Mouse (Mus musculus) left cerebral cortex, postnatal 4 days (tissue): ENCODE results near the gene Acnat1. TPM values are rescaled to one million over a fixed set of nuclear protein-coding genes. Genes with fewer than 3 reads are reported as not detected.
"Not testable (repeated sequence)": the region's sequence is repeated elsewhere in the genome, so short reads cannot be mapped to it uniquely, and the experiment has no call there.

Experiments
- DNase-seq: peaks from one replicate; pipeline ENCODE4 v3.0.0-alpha.2; 2022
- intact Hi-C: fragments of 180-260 bp; cut with DNase I; formaldehyde crosslinking; loops from one replicate; pipeline ENCODE4 v1.15.1; 2025
- total RNA-seq, 2 experiments: library from RNA; stranded (reverse); gene quantifications; 2 replicates each; pipeline ENCODE4 v1.2.3; 2021

Gene Acnat1
- total RNA-seq, 2 experiments from 2014 or later = 0.42 to 0.68 TPM

GRCm38 (mm10) chr4:49469435-49470151, 4.1 kb downstream of the Acnat1 start:
- intact Hi-C loops = no loop called here

GRCm38 (mm10) chr4:49467360-49467759, 6.4 kb downstream of the Acnat1 start:
- DNase-seq = no peak
- intact Hi-C loops = no loop called here

More at GRCm38 (mm10) chr4:49469435-49470151, 4.1 kb downstream of the Acnat1 start:
- DNase-seq = no peak

- no peak for DNase-seq
- intact Hi-C loops = no loop called here
Measured at GRCm38 (mm10) chr4:49456171-49456570, 17.5 kb downstream of the Acnat1 start.

GRCm38 (mm10) chr4:49451848-49452551, 21.7 kb downstream of the Acnat1 start:
- DNase-seq = no peak

GRCm38 (mm10) chr4:49451133-49451847, 22.4 kb downstream of the Acnat1 start:
- DNase-seq, intact Hi-C loops: not testable (repeated sequence)

More at GRCm38 (mm10) chr4:49451848-49452551, 21.7 kb downstream of the Acnat1 start:
- intact Hi-C loops = no loop called here

- intact Hi-C loops, DNase-seq: not testable (repeated sequence)
Measured at GRCm38 (mm10) chr4:49436968-49437367, 36.7 kb downstream of the Acnat1 start.

GRCm38 (mm10) chr4:49410151-49410550, 63.6 kb downstream of the Acnat1 start:
- intact Hi-C loops = loop anchor here (10.0 kb wide), 1 partner anchor 65 kb away; no protein-coding TSS in a partner anchor
- DNase-seq = not testable (repeated sequence)

GRCm38 (mm10) chr4:49407957-49408356, 65.8 kb downstream of the Acnat1 start, which contains the start of gene Acnat2:
TSS of gene Acnat2 (minus strand) at chr4:49408151.
- DNase-seq, intact Hi-C loops: not testable (repeated sequence)

Other genes starting within 250 kb of the Acnat1 start
- not detected for gene Acnat2, start 65.8 kb downstream of the Acnat1 start, total RNA-seq
- gene Baat, start 32.6 kb upstream of the Acnat1 start, total RNA-seq = under 1 TPM in 1 of 2 experiments, not detected in 1; 0.38 TPM
- 10 to 100 TPM; 40.3 to 41.0 TPM for gene Mrpl50, start 47.2 kb upstream of the Acnat1 start, total RNA-seq
- 1 to 10 TPM; 9.2 to 9.3 TPM for gene Zfp189, start 47.3 kb upstream of the Acnat1 start, total RNA-seq
- gene Aldob, start 75.6 kb upstream of the Acnat1 start, total RNA-seq = under 1 TPM; 0.79 to 0.96 TPM
- gene Tmem246, start 124.0 kb upstream of the Acnat1 start, total RNA-seq = 10 to 100 TPM; 67.8 to 71.7 TPM
- gene Rnf20, start 158.1 kb upstream of the Acnat1 start, total RNA-seq = 10 to 100 TPM; 84.4 to 85.8 TPM
- gene Ppp3r2, start 208.1 kb upstream of the Acnat1 start, total RNA-seq = 1 to 10 TPM; 2.3 TPM